Mouse (Mus musculus) lung, adult 18-20 months (tissue): ENCODE measurements at regions not wholly inside any gene's neighbourhood (a gene's known extent, or its start where the extent isn't known, plus 50 kb on each side); places are given as distances from the start of the nearest gene placed in this dataset.
A peak's percentile ranks its signal among the peaks of the same experiment; 100 is the strongest.

Experiments used
- DNase-seq, 2 experiments: peaks; one replicate each; pipeline ENCODE4 v3.0.0; 2022; ENCODE audit warnings: mixed read lengths in 2 of 2

DNA sequence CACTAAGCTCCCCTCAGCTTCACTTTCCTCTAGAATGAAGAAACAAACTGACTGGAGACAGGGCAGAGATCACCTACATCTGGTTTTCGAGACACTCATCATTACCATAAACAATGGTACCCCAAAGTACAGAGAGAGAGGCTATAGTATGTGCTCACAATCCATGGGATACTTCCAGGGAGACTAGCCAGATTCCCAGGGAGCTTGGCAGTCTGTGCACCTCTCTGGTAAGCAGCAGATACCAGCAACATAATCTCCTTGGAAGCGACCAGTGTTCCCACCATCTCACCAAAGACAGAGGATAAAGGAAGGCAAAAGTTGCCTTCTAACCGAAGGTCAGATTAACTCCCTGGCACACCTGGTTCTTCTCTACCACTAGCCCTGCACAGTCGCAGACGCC, 256.4 kb downstream of the Prdm2 start:
- DNase-seq: no peak

DNA sequence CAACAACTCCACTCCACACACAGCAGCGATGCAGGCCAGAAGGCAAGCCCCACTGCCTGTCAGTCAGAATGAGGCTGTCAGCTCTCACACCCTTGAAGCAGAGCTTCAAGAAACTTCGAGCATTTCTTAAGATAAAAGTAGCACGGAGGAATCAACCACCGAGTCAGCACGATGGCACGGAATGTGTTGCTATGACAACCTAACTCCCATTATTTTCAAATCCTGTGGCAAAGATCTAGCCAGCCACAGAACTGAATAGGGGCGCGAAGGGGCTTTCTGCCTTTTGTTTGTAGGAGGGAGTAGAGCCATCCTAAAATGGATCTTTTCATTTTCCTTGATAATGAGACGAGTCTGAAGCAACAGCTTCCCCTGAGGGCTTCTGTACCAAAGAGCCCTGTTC, 259.1 kb downstream of the Prdm2 start:
- no peak for DNase-seq

DNA sequence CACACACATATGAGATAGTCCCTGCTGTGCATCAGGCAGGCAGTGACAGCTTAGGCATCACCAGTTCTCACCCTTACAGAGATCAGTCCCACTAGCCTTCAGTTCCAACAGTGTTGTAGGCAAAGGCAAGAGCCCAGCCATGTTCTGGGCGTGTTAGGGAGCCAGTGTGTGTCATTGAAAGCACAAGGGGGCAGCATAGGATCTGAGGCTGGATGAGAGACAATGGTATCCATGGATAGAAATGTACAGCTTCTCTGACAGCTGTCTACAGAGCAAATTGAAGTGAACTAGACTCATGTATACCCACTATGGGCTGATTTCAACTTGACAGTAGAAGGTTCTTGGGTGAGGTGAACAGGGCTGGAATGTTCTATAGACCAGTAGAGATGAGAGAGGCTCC, 259.9 kb downstream of the Prdm2 start:
- DNase-seq: no peak

DNA sequence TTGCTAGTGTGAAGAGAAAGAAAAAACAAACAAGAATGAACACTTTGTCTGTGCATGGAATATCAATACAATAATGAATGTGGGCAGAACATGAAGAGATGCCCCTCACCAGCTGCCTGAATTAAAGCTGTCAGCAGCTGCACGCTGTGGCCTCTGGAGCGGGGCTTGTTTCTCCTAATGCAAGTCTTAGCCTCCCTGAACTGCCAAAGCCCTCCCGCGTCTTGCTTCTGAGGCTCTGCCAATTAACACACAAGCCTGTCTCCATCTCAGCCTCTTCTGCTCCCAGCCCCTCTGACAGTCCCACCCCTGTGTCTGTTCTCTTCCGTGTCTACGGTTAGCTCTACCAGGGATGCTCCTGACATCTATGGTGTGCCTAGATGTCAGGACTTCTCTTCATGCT, 265.1 kb downstream of the Prdm2 start:
- DNase-seq: no peak

DNA sequence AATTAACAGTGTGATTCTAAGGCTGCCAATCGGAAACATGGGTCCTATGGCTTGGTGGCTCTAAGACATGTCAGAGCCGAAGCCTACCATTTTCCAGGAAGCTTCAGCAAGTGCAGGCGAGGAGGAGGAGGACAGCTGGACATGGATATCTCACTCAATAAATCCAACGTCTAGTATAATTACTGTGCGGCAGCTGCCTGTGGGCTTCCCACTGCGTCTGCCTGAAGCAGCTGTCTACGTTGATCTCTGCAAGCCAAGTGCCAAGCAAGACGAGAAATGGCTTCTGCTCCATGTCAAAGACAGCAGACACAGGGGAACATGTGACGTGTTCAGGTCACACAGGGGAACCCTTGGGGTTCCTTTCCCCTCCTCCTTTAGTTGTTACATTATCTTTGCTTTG, 279.2 kb downstream of the Prdm2 start:
- no peak for DNase-seq

DNA sequence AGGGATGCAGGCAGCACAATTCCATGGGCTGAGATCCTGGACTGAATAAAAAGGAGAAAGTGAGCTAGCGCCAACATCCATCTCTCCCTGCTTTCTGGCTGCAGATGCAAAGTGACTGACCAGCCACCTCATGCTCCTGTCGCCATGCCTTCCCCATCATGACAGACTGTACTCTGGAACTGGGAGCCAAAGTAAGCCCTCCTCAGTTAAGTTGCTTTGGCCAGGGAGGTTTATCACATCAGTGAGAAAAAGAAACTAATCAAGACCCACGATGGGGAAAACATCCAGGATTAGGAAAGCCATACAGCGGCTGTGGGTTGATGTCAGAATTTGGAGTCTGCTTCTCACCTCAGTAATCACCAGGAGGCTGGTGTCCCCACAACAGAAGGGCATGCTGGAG, 283.6 kb downstream of the Prdm2 start:
- DNase-seq: no peak

DNA sequence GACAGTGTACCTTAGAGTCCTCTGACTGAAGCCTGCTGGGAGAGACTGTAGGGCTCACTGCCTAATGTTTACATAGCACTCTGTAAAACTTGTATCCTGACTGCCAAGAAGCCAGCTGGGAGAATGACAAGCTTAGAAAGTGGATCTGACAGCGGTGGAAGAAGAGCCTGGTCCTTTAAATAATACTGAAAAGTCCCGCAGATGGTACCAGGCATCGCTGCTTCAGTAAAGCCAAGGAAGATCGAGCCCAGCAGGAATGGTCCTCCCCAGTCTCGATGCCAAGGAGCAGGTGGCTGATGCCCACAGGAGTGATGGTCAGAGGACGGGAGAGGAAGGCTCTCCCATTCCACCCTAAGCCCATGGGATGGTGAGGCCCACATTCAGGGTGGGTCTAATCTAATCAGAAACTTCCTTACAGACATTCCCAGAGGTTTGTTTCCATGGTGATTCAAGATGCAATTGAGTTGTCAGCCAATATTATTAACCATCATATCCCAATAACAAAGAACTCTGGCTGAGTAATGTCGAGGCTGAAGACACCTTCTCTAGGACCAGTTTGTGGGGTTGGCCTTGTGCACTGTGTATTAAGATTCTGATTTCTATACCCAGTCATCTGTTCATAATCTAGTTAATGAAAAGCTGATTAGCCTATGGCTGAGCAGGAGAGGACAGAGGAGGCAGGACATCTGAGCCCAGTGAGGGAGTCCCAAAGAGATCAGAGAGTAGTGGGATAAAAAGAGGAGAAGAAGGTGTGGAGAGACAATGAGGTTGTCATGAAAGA, 285.3 kb downstream of the Prdm2 start:
- DNase-seq: no peak

DNA sequence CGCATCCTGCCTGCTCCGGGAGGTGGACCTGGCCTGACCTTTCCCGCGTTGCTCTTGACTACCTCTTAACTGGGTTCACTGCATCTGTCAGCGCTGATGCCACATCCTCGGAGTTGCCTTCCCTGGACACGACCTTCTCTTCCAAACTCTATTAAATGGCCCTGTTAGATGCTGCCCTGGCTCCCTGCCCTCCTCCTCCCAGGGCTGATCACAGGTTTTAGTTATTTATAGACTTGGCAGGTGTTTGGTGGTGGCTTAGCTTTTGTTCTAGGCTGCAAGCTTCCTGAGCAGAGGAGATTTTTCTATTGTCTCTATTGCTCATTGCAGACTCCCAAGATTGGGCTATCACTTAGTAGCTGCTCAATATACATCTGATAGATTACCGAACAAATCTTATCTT, 287.7 kb downstream of the Prdm2 start:
- DNase-seq: no peak

DNA sequence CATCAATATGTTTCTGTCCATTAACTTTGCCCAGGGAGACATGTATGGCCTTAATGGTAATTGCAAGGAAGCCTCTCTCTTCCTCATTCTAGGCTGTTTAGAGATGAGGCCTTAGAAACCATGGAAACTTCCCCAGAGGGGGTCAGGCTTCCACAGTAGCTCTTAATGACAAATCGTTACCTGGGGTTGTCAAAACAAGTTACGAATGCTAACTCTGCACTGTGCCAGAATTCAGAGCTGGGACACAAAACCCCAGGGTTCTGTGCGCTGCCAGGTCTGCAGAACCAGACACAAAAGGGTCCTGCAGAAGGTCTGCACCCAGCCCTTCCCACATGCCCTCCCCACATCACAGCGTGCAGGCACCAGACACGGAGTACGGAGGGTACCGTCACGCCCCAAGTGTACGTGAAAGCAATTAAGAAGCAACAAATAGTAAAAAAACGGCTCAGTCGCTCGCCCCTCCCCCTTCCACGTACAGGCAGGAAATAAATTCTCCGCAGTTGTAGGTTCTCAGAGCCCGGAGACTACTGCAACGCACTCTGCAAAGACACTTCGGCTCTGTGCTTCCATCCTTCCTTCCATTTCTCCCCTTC, 303.3 kb downstream of the Prdm2 start:
- DNase-seq: no peak

DNA sequence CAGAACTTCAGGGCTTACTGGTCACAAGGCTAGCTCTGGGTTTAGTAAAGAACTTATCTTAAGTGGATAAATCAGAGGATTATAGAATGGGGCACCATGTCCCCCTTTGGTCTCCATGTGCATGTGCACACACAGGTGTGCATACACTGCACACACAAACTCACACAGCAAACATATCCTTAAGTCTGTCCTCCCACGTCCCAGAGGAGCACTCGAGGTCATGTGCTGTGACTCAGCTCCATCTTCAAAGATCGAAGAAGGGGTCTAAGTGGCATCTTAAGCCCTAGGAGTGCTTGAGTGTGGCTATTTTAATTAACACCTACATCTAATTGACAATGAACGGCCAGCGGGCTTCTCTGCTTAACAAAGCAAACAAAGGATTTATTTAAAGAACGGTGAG, 304.0 kb downstream of the Prdm2 start:
- no peak for DNase-seq

DNA sequence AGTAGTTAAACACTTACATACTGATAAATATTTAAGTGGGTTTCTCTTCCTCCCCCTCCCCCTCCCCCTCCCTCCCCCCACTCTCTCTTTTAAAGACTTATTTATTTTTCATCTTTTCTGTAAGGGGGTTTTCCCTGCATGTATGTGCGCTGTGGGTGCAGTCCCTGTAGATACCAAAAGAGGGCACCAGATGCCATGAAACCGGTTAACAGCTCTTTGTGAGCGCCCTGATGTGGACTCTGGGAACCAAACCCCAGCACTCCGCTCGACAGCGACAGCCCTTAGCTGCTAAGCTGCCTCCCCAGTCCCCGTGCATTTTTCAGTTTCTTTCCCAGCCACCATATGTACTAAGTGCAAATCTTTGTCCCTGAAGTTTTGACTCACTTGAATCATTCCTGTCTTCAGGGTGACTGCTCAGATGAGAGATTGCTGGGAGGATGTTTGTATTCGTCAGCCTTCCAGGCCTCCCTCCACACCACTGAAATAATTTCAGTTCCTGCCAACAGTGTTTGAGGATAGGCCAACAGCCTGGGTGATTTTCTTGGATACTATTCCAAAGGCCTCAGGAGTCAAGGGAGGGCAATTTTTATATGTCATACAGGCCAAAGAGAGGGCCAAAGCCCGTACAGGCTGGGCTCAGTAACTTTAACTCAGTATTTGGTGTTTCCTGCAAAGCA, 309.3 kb downstream of the Prdm2 start:
- DNase-seq: peak; percentile 17

DNA sequence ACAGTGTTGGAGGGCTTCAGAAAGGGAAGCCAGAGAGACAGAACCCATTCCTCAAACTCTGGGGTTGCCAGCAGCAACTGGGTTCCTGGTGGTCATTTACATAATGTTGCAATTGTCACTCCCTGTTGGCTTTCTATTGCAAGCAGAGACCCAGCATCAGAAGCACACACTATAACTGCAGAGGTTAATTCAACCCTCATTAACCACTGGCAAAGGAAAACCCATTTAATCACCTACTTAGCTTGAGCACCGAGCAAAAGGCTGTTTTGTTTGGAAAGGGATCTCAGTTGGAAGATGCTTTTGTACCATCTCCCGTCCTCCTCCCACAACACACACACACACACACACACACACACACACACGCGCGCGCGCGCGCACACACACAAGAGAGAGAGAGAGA, 312.0 kb downstream of the Prdm2 start:
- no peak for DNase-seq

DNA sequence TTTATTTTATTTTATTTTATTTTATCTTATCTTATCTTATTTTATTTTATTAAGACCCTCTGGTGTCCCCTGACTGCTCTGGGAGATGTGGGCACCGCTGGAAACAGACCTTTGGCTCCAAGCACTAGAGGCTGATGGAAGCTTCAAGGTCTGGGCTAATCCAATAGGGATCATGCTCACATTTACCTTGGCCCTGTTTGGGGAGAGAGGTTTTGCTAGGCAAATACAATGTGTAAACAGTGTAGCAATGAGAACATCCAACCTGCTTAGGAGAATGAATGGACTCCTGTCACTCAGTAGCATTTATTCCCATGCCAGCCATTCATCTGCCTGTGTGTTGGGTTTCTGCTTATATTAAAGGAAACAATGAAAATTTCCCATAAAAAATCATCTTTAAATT, 313.8 kb downstream of the Prdm2 start:
- no peak for DNase-seq

DNA sequence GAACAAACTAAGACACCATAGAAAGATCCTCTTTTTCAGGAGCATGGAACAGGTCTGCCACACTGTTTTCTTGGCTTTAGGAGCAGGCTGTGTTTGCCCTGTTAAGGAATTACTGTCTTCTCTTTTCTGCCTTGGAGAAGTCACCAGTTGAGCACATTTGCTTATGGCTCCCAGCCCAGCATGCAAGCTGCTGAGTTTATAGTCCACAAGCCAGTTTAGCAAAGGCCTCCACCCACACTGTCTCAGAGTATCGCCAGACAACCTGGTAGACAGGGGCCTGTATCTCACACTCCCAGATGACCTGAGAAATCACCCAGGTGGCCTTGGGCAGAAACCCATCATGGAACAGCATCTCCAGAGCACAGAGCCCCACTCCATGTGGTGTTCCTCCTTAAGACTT, 322.1 kb downstream of the Prdm2 start:
- DNase-seq: no peak

DNA sequence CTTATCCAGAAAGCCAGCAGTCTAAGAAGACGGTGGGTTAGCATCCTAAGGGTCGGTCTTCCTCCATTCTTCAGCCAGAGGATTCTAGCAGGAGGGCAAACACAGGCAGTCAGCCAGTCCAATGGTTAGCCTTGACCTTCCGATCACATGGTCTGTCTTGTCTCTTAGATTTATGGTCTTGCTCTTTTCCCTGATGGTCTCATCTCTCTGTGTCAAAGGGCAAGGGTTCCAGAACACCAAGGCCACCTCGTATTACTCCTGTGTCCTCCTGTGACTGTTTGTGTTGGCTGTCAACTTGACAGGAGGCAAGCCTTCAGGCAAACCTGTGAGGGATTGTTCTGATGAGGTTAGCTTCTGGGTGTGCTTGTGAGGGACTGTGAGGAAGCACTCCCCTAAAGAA, 323.9 kb downstream of the Prdm2 start:
- DNase-seq: no peak

DNA sequence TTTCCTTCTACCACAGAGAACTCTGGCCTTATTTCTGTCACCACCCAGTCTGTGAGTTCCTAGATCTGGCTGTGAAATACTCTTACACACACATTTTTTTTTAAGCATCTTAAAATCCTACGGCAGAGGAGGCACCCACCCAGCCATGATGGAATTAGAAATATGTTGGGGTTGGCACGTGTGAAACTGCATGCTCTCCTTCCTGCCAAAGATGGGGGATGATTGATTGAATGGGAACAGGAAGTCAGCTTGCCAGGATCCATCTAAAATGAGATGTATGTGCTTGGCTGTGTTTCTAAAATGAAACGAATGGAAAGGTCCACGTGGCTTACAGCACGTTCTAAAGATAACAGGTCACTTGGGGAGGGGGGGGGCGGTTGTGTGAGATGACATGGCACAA, 324.9 kb downstream of the Prdm2 start:
- no peak for DNase-seq

DNA sequence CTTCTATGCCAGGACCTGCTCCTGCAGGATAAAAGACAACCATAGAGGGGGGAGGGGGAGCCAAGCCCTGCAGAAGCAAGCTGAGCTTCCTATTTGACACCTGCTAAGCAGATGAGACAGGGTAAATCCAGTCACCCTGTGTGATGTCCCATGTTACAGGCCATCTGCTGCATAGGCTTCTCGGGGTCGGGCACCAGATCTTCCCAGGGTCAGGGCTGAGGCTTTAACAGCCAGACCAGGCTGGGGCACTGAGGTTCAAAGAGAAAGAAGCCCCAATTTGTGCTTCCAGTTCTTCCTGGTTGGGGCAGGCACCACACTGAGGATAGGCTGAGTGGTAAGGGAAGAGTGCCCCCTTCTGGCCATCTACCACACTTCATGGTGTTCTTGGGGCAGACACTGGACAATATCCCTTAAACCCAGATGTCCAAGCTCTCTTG, 332.5 kb downstream of the Prdm2 start:
- peak in 1 of 2 experiments; percentile 16 for DNase-seq

DNA sequence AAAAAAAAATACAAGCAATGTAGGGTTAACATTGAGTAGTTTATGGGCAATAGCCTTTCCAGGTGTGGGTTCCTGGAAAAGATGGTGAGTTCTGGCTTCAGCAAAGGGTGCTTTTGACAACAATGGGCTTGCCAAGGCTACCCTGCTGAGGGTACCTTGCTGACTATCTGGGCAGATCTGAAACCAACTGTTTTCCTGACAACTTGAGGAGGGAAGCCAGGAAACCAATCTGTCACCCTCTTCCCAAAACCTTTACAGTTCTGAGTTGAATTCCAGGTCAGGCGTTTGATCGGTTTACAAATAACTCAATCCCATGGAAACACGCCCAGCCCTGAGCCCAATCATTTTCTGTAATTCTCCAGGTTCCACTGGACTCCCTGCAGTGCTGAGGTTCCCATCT, 336.6 kb downstream of the Prdm2 start:
- DNase-seq: no peak

DNA sequence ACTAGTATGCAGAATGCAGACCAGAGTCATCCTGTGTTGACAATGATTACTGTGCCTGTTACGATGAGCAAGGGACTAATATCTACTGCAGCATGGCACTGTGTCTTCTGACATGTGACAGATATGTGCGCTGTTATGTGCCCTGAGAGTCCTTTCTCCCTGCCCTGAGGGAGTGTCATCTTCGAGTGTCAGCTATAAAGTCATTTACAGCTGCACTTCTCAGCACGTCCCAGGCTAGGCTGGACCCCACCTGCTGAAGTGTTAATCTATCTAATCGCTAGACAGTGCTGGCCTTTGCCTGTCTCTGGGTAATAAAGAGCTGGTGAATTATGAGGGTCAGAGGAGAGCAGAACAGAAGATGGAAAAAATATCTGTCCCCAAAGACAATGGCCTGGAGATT, 337.7 kb downstream of the Prdm2 start:
- no peak for DNase-seq

DNA sequence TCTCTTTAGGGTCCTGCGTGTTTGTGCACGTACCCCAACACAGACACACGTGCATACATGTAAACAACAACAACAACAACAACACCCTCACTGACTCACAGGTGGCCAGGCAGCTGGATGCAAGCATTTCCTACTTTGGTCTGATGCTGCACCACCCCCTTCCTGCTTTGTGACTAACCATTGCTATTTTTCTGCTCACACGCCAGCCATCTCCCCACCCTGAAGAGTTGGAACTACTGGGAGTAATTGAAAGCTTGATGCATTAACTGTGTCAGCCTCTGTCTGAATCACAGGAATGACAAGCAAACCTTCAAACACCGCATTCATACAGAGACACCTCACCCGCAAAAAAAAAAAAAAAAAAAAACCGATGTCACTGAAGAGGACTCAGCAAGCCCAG, 346.5 kb downstream of the Prdm2 start:
- DNase-seq: no peak

DNA sequence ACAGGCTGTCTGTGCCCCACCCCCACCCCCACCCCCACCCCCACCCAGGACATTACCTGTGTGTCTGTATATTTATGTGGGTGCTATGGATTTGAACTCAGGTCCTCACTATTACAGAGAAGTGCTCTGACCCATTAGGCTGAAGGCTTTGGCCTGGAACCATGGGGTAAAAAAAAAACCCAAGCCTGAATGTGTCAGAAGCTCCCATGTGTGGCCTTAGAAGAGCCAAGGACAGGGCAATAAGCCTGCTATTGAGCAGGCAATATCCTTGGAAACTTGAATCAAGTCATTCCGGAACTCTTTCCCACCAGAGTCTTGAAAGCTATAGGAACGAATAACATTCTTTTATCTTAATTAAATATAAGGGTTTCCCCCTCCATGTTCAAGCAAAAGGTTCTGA, 347.2 kb downstream of the Prdm2 start:
- DNase-seq: no peak

DNA sequence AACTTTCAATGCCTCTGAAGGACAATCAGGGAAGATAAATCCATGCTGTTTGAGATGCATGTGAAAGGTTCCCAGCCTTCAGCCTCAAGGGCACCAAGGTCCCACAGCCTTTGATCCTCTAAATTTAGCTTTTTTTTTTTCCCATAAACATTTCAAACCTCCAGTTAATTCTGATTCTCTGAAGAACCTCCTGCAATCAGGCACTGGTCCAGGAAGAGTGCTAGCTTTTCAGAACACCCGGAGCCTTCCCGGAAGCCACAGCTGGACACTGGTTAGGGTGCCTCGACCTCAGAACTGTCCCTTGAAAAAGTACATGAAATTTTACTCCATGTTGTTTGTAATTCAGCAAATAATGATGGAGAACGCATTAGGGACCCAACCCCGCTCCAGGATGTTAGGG, 348.9 kb downstream of the Prdm2 start:
- DNase-seq: no peak

DNA sequence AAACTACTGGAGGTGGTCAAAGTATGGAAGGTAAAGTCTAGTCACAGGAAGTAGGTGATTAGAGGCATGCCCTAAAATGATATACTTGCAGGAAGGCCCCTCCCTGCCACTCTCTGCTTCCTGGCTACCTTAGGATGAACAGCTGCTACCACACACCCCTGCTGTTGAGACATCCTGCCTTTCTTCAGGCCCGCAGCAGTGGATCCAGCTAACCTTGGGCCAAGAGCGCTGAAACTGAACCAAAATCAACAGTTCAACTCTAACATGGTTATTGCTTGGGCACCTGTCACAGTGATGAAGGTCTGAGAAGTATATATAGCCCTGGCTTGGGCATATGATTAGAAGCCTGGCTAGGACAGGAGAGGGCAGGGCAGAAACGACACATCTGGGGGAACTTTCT, 352.4 kb downstream of the Prdm2 start:
- no peak for DNase-seq

DNA sequence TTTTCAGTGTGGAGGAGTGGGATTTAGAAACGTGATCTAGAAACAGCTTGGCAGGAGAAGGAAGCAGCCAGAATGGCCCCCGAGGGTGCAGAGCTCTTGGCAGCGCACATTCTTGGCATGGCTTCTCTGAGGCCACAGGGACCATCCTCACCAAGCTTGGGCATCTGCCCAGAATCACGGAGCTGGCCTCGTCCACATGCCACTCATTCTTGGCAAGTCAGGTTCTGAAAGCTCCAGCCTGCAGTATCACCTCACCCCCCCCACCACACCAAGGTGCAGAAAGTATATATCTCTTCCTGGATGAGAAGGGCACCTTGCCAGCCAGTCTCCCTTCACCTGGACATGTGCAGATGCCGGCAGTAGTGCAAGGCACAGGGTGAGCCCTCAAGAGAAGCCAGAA, 356.2 kb downstream of the Prdm2 start:
- DNase-seq: peak; percentile 2 to 5
